Mouse (Mus musculus): ENCODE data around the gene Nrxn1. TPM values are rescaled to one million over a fixed set of nuclear protein-coding genes. Genes with fewer than 3 reads are reported as not detected.

Nrxn1 gene
- total and polyA plus RNA-seq, 3 experiments = not detected

DNA sequence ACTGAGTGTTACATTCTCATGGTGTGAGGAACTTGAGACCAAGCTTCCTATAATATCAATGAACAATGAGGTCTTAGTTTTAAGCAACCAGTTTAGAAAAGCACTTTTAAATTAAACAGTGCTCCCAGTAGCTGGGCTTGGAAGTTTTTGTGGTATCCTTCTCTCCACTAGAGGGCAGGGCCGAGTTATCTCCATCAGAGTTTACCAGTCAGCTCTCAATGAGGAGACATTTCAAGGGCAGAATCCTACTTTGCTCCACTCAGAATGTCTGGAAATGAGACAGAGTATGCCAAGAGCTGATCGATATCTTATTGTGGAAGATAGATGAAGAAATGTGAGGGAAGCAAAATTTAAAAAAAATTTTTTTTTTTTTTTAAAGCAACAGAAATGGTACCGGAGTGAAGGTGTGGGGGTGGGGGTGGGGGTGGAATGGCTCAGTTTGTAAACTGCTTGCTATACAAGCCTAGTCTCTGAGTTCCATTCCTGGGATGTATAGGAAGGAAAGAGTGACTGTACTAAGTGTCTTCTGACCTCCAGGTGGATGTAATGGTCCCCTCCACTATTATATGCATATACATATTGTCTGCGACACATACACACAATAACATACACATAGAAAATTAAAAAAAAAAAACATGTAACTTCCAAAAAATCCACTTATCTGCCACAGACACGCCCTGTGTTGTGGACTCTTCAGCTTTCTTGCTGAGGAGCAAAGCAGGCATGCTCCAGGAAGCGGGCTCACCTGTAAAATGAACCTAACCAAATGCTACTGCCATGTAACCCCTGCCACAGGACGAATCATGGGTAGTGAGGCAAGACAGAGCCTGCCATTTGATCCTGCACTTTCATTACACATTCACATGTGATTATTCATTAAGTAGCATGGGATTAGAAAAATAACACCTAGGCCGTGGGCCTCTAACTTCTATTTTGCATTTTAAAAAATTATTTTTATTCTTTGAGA lies 283.4 kb downstream of the Nrxn1 start:
- Histone ChIP-seq H3K4me1 (ENCODE audit: control insufficient read depth in 1 of 2, insufficient read depth in 2 of 2, low read length in 2 of 2) (peaks cover 4% of the 10 kb centered on the region in 2 experiments; a peak in 3 of 4 replicates), H3K36me3 (ENCODE audit: control insufficient read depth in 1 of 2, insufficient read depth in 2 of 2, low read length in 2 of 2) (peaks cover 0 to 6% of the 10 kb centered on the region in 2 experiments; a peak in 2 of 4 replicates), H3K27ac (ENCODE audit: control insufficient read depth, low read depth, low read length) (no peak overlapping the region), H3K9me3 (replicated peaks; ENCODE audit: insufficient read depth, low read length) (no peaks in the 10 kb centered on the region), H3K4me3 (ENCODE audit: control insufficient read depth in 1 of 2, insufficient read depth in 1 of 2, low read depth in 2 of 2, low read length in 2 of 2) (no peak overlapping the region), H3K9ac (ENCODE audit: control insufficient read depth, low read depth, low read length, poor library complexity, severe bottlenecking) (no peak overlapping the region), H3K79me2 (ENCODE audit: control insufficient read depth, insufficient read depth, low read length, poor library complexity) (no peaks in the 10 kb centered on the region), H3K27me3 (ENCODE audit: control insufficient read depth in 1 of 2, insufficient read depth in 2 of 2, low read length in 2 of 2) (no peaks in the 10 kb centered on the region)
- peak; percentile 79 for DNase-seq (ENCODE audit: low read depth, low spot score)
- TF ChIP-seq CTCF (IDR thresholded peaks at IDR 0.05 in 2 of 3, conservative IDR thresholded peaks at IDR 0.05 in 1 of 3; ENCODE audit: control insufficient read depth in 1 of 3, insufficient read depth in 1 of 3, low read depth in 2 of 3, low read length in 3 of 3, poor library complexity in 1 of 3, severe bottlenecking in 1 of 3) (peak; percentile 53 to 80 (median 58)), BHLHE40 (IDR thresholded peaks at IDR 0.05; ENCODE audit: borderline replicate concordance, low read depth, low read length) (no peak), JUND (IDR thresholded peaks at IDR 0.05; ENCODE audit: low read depth, low read length) (no peak), MXI1 (IDR thresholded peaks at IDR 0.05; ENCODE audit: low read depth, low read length) (no peak), SMC3 (IDR thresholded peaks at IDR 0.05; ENCODE audit: low read depth, low read length) (peak; percentile 85), MAX (IDR thresholded peaks at IDR 0.05; ENCODE audit: low read length) (no peak), RAD21 (IDR thresholded peaks at IDR 0.05; ENCODE audit: low read depth, low read length) (peak; percentile 85), ZC3H11A (IDR thresholded peaks at IDR 0.05; ENCODE audit: low read depth, low read length) (peak; percentile 89)

DNA sequence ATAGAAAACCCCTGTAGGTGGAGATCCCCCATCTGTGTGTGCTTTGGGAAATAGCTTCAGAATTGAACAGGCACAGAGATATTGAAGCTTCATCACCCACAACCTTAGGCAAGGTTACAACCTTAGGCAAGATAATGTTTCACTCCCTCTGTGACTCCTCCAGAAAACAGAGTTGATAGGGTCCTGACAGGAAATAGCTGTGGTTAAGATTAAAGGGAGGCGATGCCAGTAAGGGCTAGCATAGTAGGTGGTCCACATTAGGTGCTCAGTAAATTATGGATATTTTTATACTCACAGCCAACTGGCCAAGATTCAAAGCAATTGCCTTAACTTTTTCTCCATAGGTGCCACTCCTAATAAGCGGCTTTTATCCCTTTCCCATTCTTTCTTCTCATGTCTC lies 284.6 kb downstream of the Nrxn1 start:
- Histone ChIP-seq H3K9ac (ENCODE audit: control insufficient read depth, low read depth, low read length, poor library complexity, severe bottlenecking) (no peak overlapping the region; the same call in 1 of the 2 replicates), H3K9me3 (replicated peaks; ENCODE audit: insufficient read depth, low read length) (no peaks in the 10 kb centered on the region), H3K36me3 (ENCODE audit: control insufficient read depth in 1 of 2, insufficient read depth in 2 of 2, low read length in 2 of 2) (peaks cover 0 to 6% of the 10 kb centered on the region in 2 experiments; a peak in 2 of 4 replicates), H3K27ac (ENCODE audit: control insufficient read depth, low read depth, low read length) (0 out of 2 replicates have a peak overlapping the region, but pooled peaks have one; percentile 5), H3K27me3 (ENCODE audit: control insufficient read depth in 1 of 2, insufficient read depth in 2 of 2, low read length in 2 of 2) (no peaks in the 10 kb centered on the region), H3K4me3 (ENCODE audit: control insufficient read depth in 1 of 2, insufficient read depth in 1 of 2, low read depth in 2 of 2, low read length in 2 of 2) (no peak overlapping the region), H3K79me2 (ENCODE audit: control insufficient read depth, insufficient read depth, low read length, poor library complexity) (no peaks in the 10 kb centered on the region), H3K4me1 (ENCODE audit: control insufficient read depth in 1 of 2, insufficient read depth in 2 of 2, low read length in 2 of 2) (peaks cover 4% of the 10 kb centered on the region in 2 experiments; a peak in 3 of 4 replicates)
- DNase-seq (ENCODE audit: low read depth, low spot score) = peak; percentile 55
- TF ChIP-seq GATA1 (IDR thresholded peaks at IDR 0.05; ENCODE audit: low read depth, low read length) (peak; percentile 77), TCF12 (IDR thresholded peaks at IDR 0.05; ENCODE audit: low read depth, low read length) (peak; percentile 70), BHLHE40 (IDR thresholded peaks at IDR 0.05; ENCODE audit: borderline replicate concordance, low read depth, low read length) (no peak), MAFK (IDR thresholded peaks at IDR 0.05; ENCODE audit: borderline replicate concordance, low read depth, low read length) (no peak), RCOR1 (IDR thresholded peaks at IDR 0.05; ENCODE audit: low read depth, low read length) (peak; percentile 79), ZKSCAN1 (IDR thresholded peaks at IDR 0.05; ENCODE audit: low read depth, low read length) (peak; percentile 70; the same call in 1 of the 2 replicates), NELFE (IDR thresholded peaks at IDR 0.05; ENCODE audit: low read depth, low read length) (no peak), EP300 (IDR thresholded peaks at IDR 0.05; ENCODE audit: low read depth in 1 of 2, low read length in 2 of 2) (peak; percentile 85), ETS1 (IDR thresholded peaks at IDR 0.05; ENCODE audit: low read depth, low read length) (peak; percentile 26; the same call in 1 of the 2 replicates)

Data from MEL (cell line).